Comparison of ENCODE assay signal across 8 mouse cellular contexts in the genomic region with DNA sequence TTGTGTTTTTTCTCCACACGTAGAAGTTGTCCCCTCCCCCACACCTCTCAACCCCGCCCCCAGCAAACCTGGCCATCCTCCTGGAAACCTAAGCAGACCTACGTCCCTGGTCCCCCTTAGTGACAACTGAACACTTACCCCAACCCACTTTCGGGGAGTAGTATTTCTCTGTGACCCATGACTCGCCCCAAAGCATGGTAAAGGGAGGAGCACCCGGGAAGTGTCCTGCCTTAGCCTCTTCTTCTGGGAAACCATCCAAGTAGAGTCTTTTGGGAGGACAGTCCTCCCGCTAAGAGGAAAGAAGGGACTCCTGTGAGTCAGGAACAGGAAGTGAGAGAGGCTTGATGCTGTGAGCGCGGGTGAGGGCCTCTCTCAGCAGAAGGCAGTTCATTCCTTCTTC. TPM values are rescaled to one million over a fixed set of nuclear protein-coding genes. Genes with fewer than 3 reads are reported as not detected.
DNase-seq lines count a peak whose midpoint lies in the region; ATAC-seq lines count a peak whose summit lies in the region.

No protein-coding gene starts in this region.

- 7% methylated on average over 9 of the region's 9 CpGs for WGBS in kidney, embryonic 14.5 days
- WGBS in forebrain, embryonic 16.5 days: 2% methylated on average over 7 of the region's 9 CpGs

- no peaks in the 10 kb centered on the region for H3K36me3 ChIP-seq in kidney, embryonic 14.5 days (ENCODE audit: control insufficient read depth, insufficient read depth, low read length)
- peaks cover 4% of the 10 kb centered on the region for H3K36me3 ChIP-seq in megakaryocyte, embryonic 14.5 days (replicated peaks; ENCODE audit: low read length)
- no peaks in the 10 kb centered on the region for H3K36me3 ChIP-seq in forebrain, embryonic 16.5 days (ENCODE audit: control insufficient read depth, insufficient read depth)

- peaks cover 22% of the 10 kb centered on the region for H3K27me3 ChIP-seq in kidney, embryonic 14.5 days (ENCODE audit: control insufficient read depth, insufficient read depth, low read length)
- H3K27me3 ChIP-seq in megakaryocyte, embryonic 14.5 days (replicated peaks): peaks cover 76% of the 10 kb centered on the region
- H3K27me3 ChIP-seq in forebrain, embryonic 16.5 days (replicated peaks; ENCODE audit: control insufficient read depth, insufficient read depth, low read length): peaks cover 88% of the 10 kb centered on the region

- H3K4me3 ChIP-seq in kidney, embryonic 14.5 days (ENCODE audit: low read length): peak overlapping the region; percentile 66
- H3K4me3 ChIP-seq in megakaryocyte, embryonic 14.5 days (replicated peaks): peak overlapping the region; percentile 83
- H3K4me3 ChIP-seq in forebrain, embryonic 16.5 days (replicated peaks; ENCODE audit: low read length): no peak overlapping the region

- peak; percentile 3 to 20 for DNase-seq in cerebellum, postnatal 10 days
- DNase-seq in cerebellum, adult 11 months: no peak
- DNase-seq in embryo, embryonic 10 days (ENCODE audit: low spot score): peak; percentile 40
- DNase-seq in right cerebral cortex, postnatal 14 days: no peak
- DNase-seq in gastrocnemius, postnatal 10 days: no peak

- H3K27ac ChIP-seq in kidney, embryonic 14.5 days (ENCODE audit: low read depth, low read length): peak overlapping the region; percentile 94
- H3K27ac ChIP-seq in forebrain, embryonic 16.5 days (ENCODE audit: low read length): no peak overlapping the region

- peak overlapping the region; percentile 60 for H3K9ac ChIP-seq in kidney, embryonic 14.5 days (ENCODE audit: low read depth, low read length)
- H3K9ac ChIP-seq in forebrain, embryonic 16.5 days (replicated peaks; ENCODE audit: low read depth, low read length): no peak overlapping the region

- no peak for ATAC-seq in kidney, embryonic 14.5 days (ENCODE audit: low FRiP score, low TSS enrichment)
- no peak for ATAC-seq in forebrain, embryonic 16.5 days

- H3K4me1 ChIP-seq in kidney, embryonic 14.5 days (ENCODE audit: control insufficient read depth, insufficient read depth, low read length): peaks cover 54% of the 10 kb centered on the region
- peaks cover 58% of the 10 kb centered on the region for H3K4me1 ChIP-seq in megakaryocyte, embryonic 14.5 days
- peaks cover 12% of the 10 kb centered on the region for H3K4me1 ChIP-seq in forebrain, embryonic 16.5 days (replicated peaks; ENCODE audit: control insufficient read depth, insufficient read depth, low read length)

- no peaks in the 10 kb centered on the region for H3K9me3 ChIP-seq in kidney, embryonic 14.5 days (ENCODE audit: control insufficient read depth, low read length)
- peaks cover 12% of the 10 kb centered on the region; the same call in 1 of the 2 replicates for H3K9me3 ChIP-seq in megakaryocyte, embryonic 14.5 days
- H3K9me3 ChIP-seq in forebrain, embryonic 16.5 days (ENCODE audit: control insufficient read depth, low read length): no peaks in the 10 kb centered on the region

- H3K4me2 ChIP-seq in kidney, embryonic 14.5 days (replicated peaks; ENCODE audit: low read depth, low read length): peak overlapping the region; percentile 82
- H3K4me2 ChIP-seq in forebrain, embryonic 16.5 days (ENCODE audit: low read length): no peak overlapping the region

RNA-seq across cellular contexts. Expression of gene Hoxa1, which starts 1.9 kb away (rescaled TPM):
- polyA plus RNA-seq in kidney, embryonic 14.5 days (2014; fragmentation: Nextera tagmentation; extraction: Ambion mirVana): 0.64 and 1.0 TPM in 2 replicates
- polyA plus RNA-seq in megakaryocyte, embryonic 14.5 days (2012; ENCODE audit: insufficient read depth, low replicate concordance): 0.09 TPM in 1 of 2 replicates, not detected in the other
- polyA plus RNA-seq in forebrain, embryonic 16.5 days (2015; fragmentation: Nextera tagmentation; extraction: Ambion mirVana): not detected in 2 replicates
- total RNA-seq in gastrocnemius, postnatal 10 days (2021): under 1 TPM in 1 of 2 experiments, not detected in 1; 0.18 TPM

RNA-seq across cellular contexts. Expression of gene Hoxa2, which starts 4.7 kb away (rescaled TPM):
- polyA plus RNA-seq in kidney, embryonic 14.5 days (2014; fragmentation: Nextera tagmentation; extraction: Ambion mirVana): 4.7 and 5.5 TPM in 2 replicates
- not detected in 2 replicates for polyA plus RNA-seq in megakaryocyte, embryonic 14.5 days (2012; ENCODE audit: insufficient read depth, low replicate concordance)
- not detected in 2 replicates for polyA plus RNA-seq in forebrain, embryonic 16.5 days (2015; fragmentation: Nextera tagmentation; extraction: Ambion mirVana)
- 1 to 10 TPM in 1 of 2 experiments, under 1 TPM in 1; 0.87 to 1.4 TPM for total RNA-seq in gastrocnemius, postnatal 10 days (2021)

RNA-seq across cellular contexts. Expression of gene 5730596B20Rik, which starts 17.3 kb away (rescaled TPM):
- 2.7 and 2.9 TPM in 2 replicates for polyA plus RNA-seq in kidney, embryonic 14.5 days (2014; fragmentation: Nextera tagmentation; extraction: Ambion mirVana)
- polyA plus RNA-seq in megakaryocyte, embryonic 14.5 days (2012; ENCODE audit: insufficient read depth, low replicate concordance): not detected in 2 replicates
- not detected in 2 replicates for polyA plus RNA-seq in forebrain, embryonic 16.5 days (2015; fragmentation: Nextera tagmentation; extraction: Ambion mirVana)
- total RNA-seq in gastrocnemius, postnatal 10 days (2021): under 1 TPM; 0.12 to 0.25 TPM

RNA-seq across cellular contexts. Expression of gene Hoxa4, which starts 31.6 kb away (rescaled TPM):
- polyA plus RNA-seq in kidney, embryonic 14.5 days (2014; fragmentation: Nextera tagmentation; extraction: Ambion mirVana): 3.1 and 3.6 TPM in 2 replicates
- 0.44 TPM in 1 of 2 replicates, not detected in the other for polyA plus RNA-seq in megakaryocyte, embryonic 14.5 days (2012; ENCODE audit: insufficient read depth, low replicate concordance)
- not detected in 2 replicates for polyA plus RNA-seq in forebrain, embryonic 16.5 days (2015; fragmentation: Nextera tagmentation; extraction: Ambion mirVana)
- total RNA-seq in gastrocnemius, postnatal 10 days (2021): 1 to 10 TPM; 7.5 to 8.5 TPM

RNA-seq across cellular contexts. Expression of gene Hoxa5, which starts 44.4 kb away (rescaled TPM):
- polyA plus RNA-seq in kidney, embryonic 14.5 days (2014; fragmentation: Nextera tagmentation; extraction: Ambion mirVana): 15.7 and 16.6 TPM in 2 replicates
- polyA plus RNA-seq in megakaryocyte, embryonic 14.5 days (2012; ENCODE audit: insufficient read depth, low replicate concordance): 0.46 TPM in 1 of 2 replicates, not detected in the other
- not detected in 2 replicates for polyA plus RNA-seq in forebrain, embryonic 16.5 days (2015; fragmentation: Nextera tagmentation; extraction: Ambion mirVana)
- 1 to 10 TPM; 2.6 to 3.7 TPM for total RNA-seq in gastrocnemius, postnatal 10 days (2021)

Comparison
In these comparisons a context has a peak if more than half of its experiments do, and no peak if none do; other contexts are left out.
1. DNase-seq: peak in cerebellum, postnatal 10 days (2 of 2) and embryo, embryonic 10 days (single experiment); none in cerebellum, adult 11 months (single experiment), right cerebral cortex, postnatal 14 days (single experiment) and gastrocnemius, postnatal 10 days (single experiment).